Mouse (Mus musculus) forebrain, embryonic 10.5 days (tissue): ENCODE data around the gene Nxpe3. TPM values are rescaled to one million over a fixed set of nuclear protein-coding genes. Genes with fewer than 3 reads are reported as not detected.
"Not testable (repeated sequence)": the region's sequence is repeated elsewhere in the genome, so short reads cannot be mapped to it uniquely, and the experiment has no call there.

Experiments used
- DNase-seq: peaks from one replicate; pipeline ENCODE4 v3.0.0-alpha.2; 2017; ENCODE audit warnings: low spot score; ENCODE audit errors: extremely low spot score
- H3K27ac ChIP-seq: fragments of 300-500 bp; sonication (generic); 2 replicates; pipeline ENCODE4 v1.5.1; 2016; ENCODE audit warnings: mild to moderate bottlenecking
- H3K27me3 ChIP-seq: fragments of 300-500 bp; sonication (generic); 2 replicates; pipeline ENCODE4 v1.6.1; 2016; ENCODE audit warnings: mild to moderate bottlenecking; ENCODE audit not compliant: poor library complexity, severe bottlenecking
- H3K36me3 ChIP-seq: fragments of 300-500 bp; sonication (generic); replicated peaks from 2 replicates; pipeline ENCODE4 v1.6.1; 2016; ENCODE audit warnings: mild to moderate bottlenecking, moderate library complexity
- H3K4me1 ChIP-seq: fragments of 300-500 bp; sonication (generic); 2 replicates; pipeline ENCODE4 v1.6.1; 2016
- H3K4me3 ChIP-seq: fragments of 300-500 bp; sonication (generic); 2 replicates; pipeline ENCODE4 v1.5.1; 2016; ENCODE audit warnings: mild to moderate bottlenecking, moderate library complexity
- H3K9me3 ChIP-seq: fragments of 300-500 bp; sonication (generic); 2 replicates; pipeline ENCODE4 v1.6.1; 2016; ENCODE audit warnings: mild to moderate bottlenecking, moderate library complexity
- WGBS: fragments of 180-500 bp; shearing (Covaris S2); methylation state at CpG from one replicate; pipeline ENCODE4 v1.1.7; 2016; 5-methylcytosine and 5-hydroxymethylcytosine counted together
- polyA plus RNA-seq: library from polyadenylated mRNA; unstranded; fragments of >200 nt; fragmentation: Nextera tagmentation; extraction: Ambion mirVana; gene quantifications from 2 replicates; pipeline ENCODE4 v1.2.1, GENCODE M21; 2016

Gene Nxpe3
- polyA plus RNA-seq, 1 experiment from 2014 or later, result 1.1 TPM

GRCm38 (mm10) chr16:55843134-55843533 lies 52.0 kb downstream of the Nxpe3 start:
- no peak overlapping the region for H3K27ac ChIP-seq
- no peak for DNase-seq
- peaks cover 10% of the 10 kb centered on the region for H3K4me1 ChIP-seq
- 94% methylated on average over 5 of the region's 5 CpGs for WGBS
- peaks cover 20% of the 10 kb centered on the region for H3K36me3 ChIP-seq
- no peaks in the 10 kb centered on the region; the same call in 1 of the 2 replicates for H3K9me3 ChIP-seq
- H3K4me3 ChIP-seq, result no peak overlapping the region
- H3K27me3 ChIP-seq, result no peaks in the 10 kb centered on the region

- H3K27me3 ChIP-seq, result no peaks in the 10 kb centered on the region
- H3K9me3 ChIP-seq, result no peaks in the 10 kb centered on the region; the same call in 1 of the 2 replicates
- WGBS, result 92% methylated on average over 6 of the region's 6 CpGs
- no peak overlapping the region for H3K27ac ChIP-seq
- H3K36me3 ChIP-seq, result peaks cover 16% of the 10 kb centered on the region
- DNase-seq, result no peak
- H3K4me3 ChIP-seq, result no peak overlapping the region
- H3K4me1 ChIP-seq, result peaks cover 19% of the 10 kb centered on the region
These were observed 53.6 kb downstream of the Nxpe3 start for GRCm38 (mm10) chr16:55841506-55841905.

- H3K4me1 ChIP-seq, result peaks cover 22% of the 10 kb centered on the region
- peak within 1 kb of the TSS; percentile 66 for H3K4me3 ChIP-seq
- under 1% methylated on average over 40 of the region's 40 CpGs for WGBS
- peaks cover 19% of the 10 kb centered on the region for H3K36me3 ChIP-seq
- no peaks in the 10 kb centered on the region for H3K27me3 ChIP-seq
- H3K9me3 ChIP-seq, result no peaks in the 10 kb centered on the region
- peak within 1 kb of the TSS; percentile 97 for H3K27ac ChIP-seq
- peak; percentile 89 for DNase-seq
These were observed 56.3 kb downstream of the Nxpe3 start, which contains the start of gene Nfkbiz for GRCm38 (mm10) chr16:55838510-55839474. Gene Nfkbiz, minus strand, starts transcription at chr16:55838899.

GRCm38 (mm10) chr16:55838129-55838509 lies 57.0 kb downstream of the Nxpe3 start:
- Histone ChIP-seq H3K27ac (peak overlapping the region; percentile 97), H3K9me3 (no peaks in the 10 kb centered on the region), H3K4me1 (peaks cover 22% of the 10 kb centered on the region), H3K27me3 (no peaks in the 10 kb centered on the region), H3K36me3 (peaks cover 20% of the 10 kb centered on the region), H3K4me3 (peak overlapping the region; percentile 66)
- DNase-seq, result no peak
- 11% methylated on average over 3 of the region's 3 CpGs for WGBS

- DNase-seq, H3K27me3 ChIP-seq, H3K9me3 ChIP-seq: not testable (repeated sequence)
- WGBS, result 91% methylated on average over 8 of the region's 8 CpGs
- peak overlapping the region; percentile 66; the same call in 1 of the 2 replicates for H3K4me3 ChIP-seq
- H3K4me1 ChIP-seq, result peaks cover 22% of the 10 kb centered on the region
- H3K27ac ChIP-seq, result peak overlapping the region; percentile 97
- H3K36me3 ChIP-seq, result peaks cover 21% of the 10 kb centered on the region
These were observed 57.4 kb downstream of the Nxpe3 start for GRCm38 (mm10) chr16:55837653-55838052.

GRCm38 (mm10) chr16:55837168-55837567 lies 57.9 kb downstream of the Nxpe3 start:
- peaks cover 21% of the 10 kb centered on the region for H3K36me3 ChIP-seq
- DNase-seq, result no peak
- 77% methylated on average over 2 of the region's 2 CpGs for whole genome bisulfite sequencing
- no peak overlapping the region for H3K27ac ChIP-seq
- no peaks in the 10 kb centered on the region for H3K9me3 ChIP-seq
- H3K4me1 ChIP-seq, result peaks cover 22% of the 10 kb centered on the region
- H3K4me3 ChIP-seq, result no peak overlapping the region
- H3K27me3 ChIP-seq, result no peaks in the 10 kb centered on the region

- no peaks in the 10 kb centered on the region for H3K27me3 ChIP-seq
- H3K4me3 ChIP-seq, result no peak overlapping the region
- H3K4me1 ChIP-seq, result peaks cover 22% of the 10 kb centered on the region
- H3K36me3 ChIP-seq, result peaks cover 28% of the 10 kb centered on the region
- DNase-seq, result no peak
- H3K9me3 ChIP-seq, result no peaks in the 10 kb centered on the region
- H3K27ac ChIP-seq, result no peak overlapping the region
These were observed 59.3 kb downstream of the Nxpe3 start for GRCm38 (mm10) chr16:55835798-55836197.

- no peak for DNase-seq
- H3K4me1 ChIP-seq, result peaks cover 7% of the 10 kb centered on the region
- H3K9me3 ChIP-seq, result no peaks in the 10 kb centered on the region
- H3K27ac ChIP-seq, result no peak overlapping the region
- WGBS, result 95% methylated on average over 8 of the region's 8 CpGs
- peaks cover 28% of the 10 kb centered on the region for H3K36me3 ChIP-seq
- no peak overlapping the region for H3K4me3 ChIP-seq
- no peaks in the 10 kb centered on the region for H3K27me3 ChIP-seq
These were observed 62.5 kb downstream of the Nxpe3 start for GRCm38 (mm10) chr16:55832617-55833016.

GRCm38 (mm10) chr16:55832040-55832439 lies 63.0 kb downstream of the Nxpe3 start:
- peaks cover 6% of the 10 kb centered on the region for H3K4me1 ChIP-seq
- no peak for DNase-seq
- H3K27me3 ChIP-seq, result no peaks in the 10 kb centered on the region
- 93% methylated on average over 6 of the region's 6 CpGs for WGBS
- H3K36me3 ChIP-seq, result peaks cover 28% of the 10 kb centered on the region
- H3K9me3 ChIP-seq, result no peaks in the 10 kb centered on the region
- no peak overlapping the region for H3K27ac ChIP-seq
- H3K4me3 ChIP-seq, result no peak overlapping the region

GRCm38 (mm10) chr16:55831451-55831850 lies 63.6 kb downstream of the Nxpe3 start:
- no peak for DNase-seq
- Histone ChIP-seq H3K4me1 (peaks cover 3% of the 10 kb centered on the region), H3K4me3 (no peak overlapping the region), H3K36me3 (peaks cover 28% of the 10 kb centered on the region), H3K27ac (no peak overlapping the region), H3K9me3 (no peaks in the 10 kb centered on the region), H3K27me3 (no peaks in the 10 kb centered on the region)
- 92% methylated on average over 1 of the region's 1 CpGs for WGBS

GRCm38 (mm10) chr16:55823398-55824155 lies 71.5 kb downstream of the Nxpe3 start:
- no peak for DNase-seq
- Histone ChIP-seq H3K4me3 (no peak overlapping the region), H3K27me3 (peaks cover 9% of the 10 kb centered on the region; the same call in 1 of the 2 replicates), H3K9me3 (no peaks in the 10 kb centered on the region), H3K4me1 (peaks cover 53% of the 10 kb centered on the region), H3K36me3 (peaks cover 6% of the 10 kb centered on the region; the same call in 1 of the 2 replicates), H3K27ac (no peak overlapping the region)
- WGBS, result 45% methylated on average over 11 of the region's 11 CpGs

GRCm38 (mm10) chr16:55822741-55823397 lies 72.2 kb downstream of the Nxpe3 start:
- H3K27ac ChIP-seq, result peak overlapping the region; percentile 94; the same call in 1 of the 2 replicates
- no peak for DNase-seq
- 40% methylated on average over 18 of the region's 18 CpGs for WGBS
- peaks cover 9% of the 10 kb centered on the region; the same call in 1 of the 2 replicates for H3K27me3 ChIP-seq
- H3K36me3 ChIP-seq, result peaks cover 14% of the 10 kb centered on the region
- H3K4me3 ChIP-seq, result peak overlapping the region; percentile 82
- H3K9me3 ChIP-seq, result no peaks in the 10 kb centered on the region
- peaks cover 53% of the 10 kb centered on the region for H3K4me1 ChIP-seq
